Mouse (Mus musculus) MEL (cell line): ENCODE results near the gene Zscan21. TPM values are rescaled to one million over a fixed set of nuclear protein-coding genes. Genes with fewer than 3 reads are reported as not detected.

Experiments
- DNase-seq: peaks from one replicate; pipeline ENCODE4 v3.0.0; 2011; ENCODE audit warnings: low read depth, low spot score
- H3K27ac ChIP-seq: 2 replicates; pipeline ENCODE4 v1.5.1; 2012; ENCODE audit warnings: low read depth, mild to moderate bottlenecking, control low read depth, low read length, moderate library complexity; ENCODE audit not compliant: control insufficient read depth
- H3K27me3 ChIP-seq, 2 experiments: fragments of 150-350 bp in 1 of 2; sonication (generic) in 1 of 2; 2 replicates each; pipeline ENCODE4 v1.6.1; 2012; ENCODE audit warnings: low read length in 2 of 2, mild to moderate bottlenecking in 2 of 2, improper control_type of control experiment in 1 of 2, moderate library complexity in 1 of 2; ENCODE audit not compliant: insufficient read depth in 2 of 2, control insufficient read depth in 1 of 2
- H3K36me3 ChIP-seq, 2 experiments: 2 replicates each; pipeline ENCODE4 v1.6.1; 2012 to 2014; ENCODE audit warnings: low read length in 2 of 2, improper control_type of control experiment in 1 of 2, inconsistent platforms in 1 of 2, mild to moderate bottlenecking in 1 of 2; ENCODE audit not compliant: insufficient read depth in 2 of 2, control insufficient read depth in 1 of 2
- H3K4me1 ChIP-seq, 2 experiments: fragments of 150-350 bp in 1 of 2; sonication (generic) in 1 of 2; 2 replicates each; pipeline ENCODE4 v1.6.1; 2012; ENCODE audit warnings: low read length in 2 of 2, improper control_type of control experiment in 1 of 2, mild to moderate bottlenecking in 1 of 2; ENCODE audit not compliant: insufficient read depth in 2 of 2, control insufficient read depth in 1 of 2
- H3K4me3 ChIP-seq, 2 experiments: fragments of 150-350 bp in 1 of 2; sonication (generic) in 1 of 2; 2 replicates each; pipeline ENCODE4 v1.5.1; 2012; ENCODE audit warnings: low read depth in 2 of 2, low read length in 2 of 2, mild to moderate bottlenecking in 2 of 2, moderate library complexity in 2 of 2, control low read depth in 1 of 2, improper control_type of control experiment in 1 of 2; ENCODE audit not compliant: control insufficient read depth in 1 of 2, insufficient read depth in 1 of 2
- H3K79me2 ChIP-seq: 2 replicates; pipeline ENCODE4 v1.6.1; 2012; ENCODE audit warnings: mild to moderate bottlenecking, low read length, moderate library complexity; ENCODE audit not compliant: control insufficient read depth, poor library complexity, insufficient read depth
- H3K9ac ChIP-seq: 2 replicates; pipeline ENCODE4 v1.6.1; 2012; ENCODE audit warnings: low read depth, mild to moderate bottlenecking, control low read depth, low read length, moderate library complexity; ENCODE audit not compliant: control insufficient read depth, poor library complexity, severe bottlenecking
- H3K9me3 ChIP-seq: fragments of 150-350 bp; sonication (generic); replicated peaks from 2 replicates; pipeline ENCODE4 v1.6.1; 2012; ENCODE audit warnings: mild to moderate bottlenecking, low read length, improper control_type of control experiment, moderate library complexity; ENCODE audit not compliant: insufficient read depth
- BHLHE40 ChIP-seq: IDR thresholded peaks from 2 replicates; pipeline ENCODE4 v1.6.1; 2012; ENCODE audit warnings: low read depth, mild to moderate bottlenecking, inconsistent platforms, low read length, improper control_type of control experiment, borderline replicate concordance
- CHD2 ChIP-seq: IDR thresholded peaks from 2 replicates; pipeline ENCODE4 v1.6.1; 2011; ENCODE audit warnings: low read length, improper control_type of control experiment
- CTCF ChIP-seq, 3 experiments: IDR thresholded peaks in 2 of 3; conservative IDR thresholded peaks in 1 of 3; 2 replicates each; pipeline ENCODE4 v1.5.1; 2011 to 2012; ENCODE audit warnings: low read length in 3 of 3, low read depth in 2 of 3, mild to moderate bottlenecking in 2 of 3, improper control_type of control experiment in 1 of 3, inconsistent platforms in 1 of 3, mixed read lengths in 1 of 3, moderate library complexity in 1 of 3; ENCODE audit not compliant: control insufficient read depth in 1 of 3, insufficient read depth in 1 of 3, poor library complexity in 1 of 3, severe bottlenecking in 1 of 3
- ELF1 ChIP-seq: IDR thresholded peaks from 2 replicates; pipeline ENCODE4 v1.6.1; 2014; ENCODE audit warnings: low read depth, mild to moderate bottlenecking, inconsistent platforms, low read length, improper control_type of control experiment, moderate library complexity
- KAT2A ChIP-seq: conservative IDR thresholded peaks from 2 replicates; pipeline ENCODE4 v1.6.1; 2012; ENCODE audit warnings: low read depth, low read length, improper control_type of control experiment, inconsistent platforms
- MAX ChIP-seq: IDR thresholded peaks from 2 replicates; pipeline ENCODE4 v1.6.1; 2011; ENCODE audit warnings: low read length, improper control_type of control experiment
- MAZ ChIP-seq: IDR thresholded peaks from 2 replicates; pipeline ENCODE4 v1.6.1; 2012; ENCODE audit warnings: low read depth, mild to moderate bottlenecking, inconsistent platforms, low read length, improper control_type of control experiment
- MYC ChIP-seq: IDR thresholded peaks from 2 replicates; pipeline ENCODE4 v1.6.1; 2011; ENCODE audit warnings: low read depth, mild to moderate bottlenecking, low read length, improper control_type of control experiment, moderate library complexity
- NRF1 ChIP-seq: IDR thresholded peaks from 2 replicates; pipeline ENCODE4 v1.6.1; 2014; ENCODE audit warnings: low read depth, mild to moderate bottlenecking, inconsistent platforms, low read length, improper control_type of control experiment, moderate library complexity; ENCODE audit not compliant: poor library complexity, insufficient read depth, severe bottlenecking
- POLR2AphosphoS5 ChIP-seq: IDR thresholded peaks from 2 replicates; pipeline ENCODE4 v1.6.1; 2012; ENCODE audit warnings: low read depth, borderline replicate concordance, mild to moderate bottlenecking, inconsistent platforms, low read length, moderate library complexity, mixed read lengths
- RAD21 ChIP-seq: IDR thresholded peaks from 2 replicates; pipeline ENCODE4 v1.6.1; 2011; ENCODE audit warnings: mild to moderate bottlenecking, low read depth, low read length, improper control_type of control experiment
- RCOR1 ChIP-seq: IDR thresholded peaks from 2 replicates; pipeline ENCODE4 v1.6.1; 2012; ENCODE audit warnings: low read depth, mild to moderate bottlenecking, inconsistent platforms, low read length, improper control_type of control experiment
- SMC3 ChIP-seq: IDR thresholded peaks from 2 replicates; pipeline ENCODE4 v1.6.1; 2011; ENCODE audit warnings: low read depth, low read length, improper control_type of control experiment
- TAL1 ChIP-seq: IDR thresholded peaks from 2 replicates; pipeline ENCODE4 v1.6.1; 2012; ENCODE audit warnings: mild to moderate bottlenecking, inconsistent platforms, low read length, moderate library complexity, mixed read lengths
- TBP ChIP-seq: IDR thresholded peaks from 2 replicates; pipeline ENCODE4 v1.8.0; 2011; ENCODE audit warnings: low read depth, low read length, improper control_type of control experiment
- ZNF384 ChIP-seq: IDR thresholded peaks from 2 replicates; pipeline ENCODE4 v1.6.1; 2012; ENCODE audit warnings: low read depth, mild to moderate bottlenecking, inconsistent platforms, low read length, improper control_type of control experiment
- polyA plus RNA-seq, 2 experiments: library from polyadenylated mRNA; stranded (reverse) in 1 of 2; unstranded in 1 of 2; fragments of >175 nt in 1 of 2; fragments of >200 nt in 1 of 2; gene quantifications; 2 replicates each; pipeline versions ENCODE4 v1.2.1 to v1.2.4; 2012; ENCODE audit warnings: low replicate concordance in 2 of 2, low read depth in 1 of 2; ENCODE audit not compliant: insufficient read length in 2 of 2, insufficient read depth in 1 of 2, missing spikeins in 1 of 2
- total RNA-seq: library from RNA; depleted of rRNA; stranded (reverse); fragments of 300-350 nt; gene quantifications from 2 replicates; pipeline ENCODE4 v1.2.3, GENCODE M21; 2012

The Zscan21 gene
- total and polyA plus RNA-seq, 3 experiments = 9.0 to 10.5 TPM; not detected in 1

DNA sequence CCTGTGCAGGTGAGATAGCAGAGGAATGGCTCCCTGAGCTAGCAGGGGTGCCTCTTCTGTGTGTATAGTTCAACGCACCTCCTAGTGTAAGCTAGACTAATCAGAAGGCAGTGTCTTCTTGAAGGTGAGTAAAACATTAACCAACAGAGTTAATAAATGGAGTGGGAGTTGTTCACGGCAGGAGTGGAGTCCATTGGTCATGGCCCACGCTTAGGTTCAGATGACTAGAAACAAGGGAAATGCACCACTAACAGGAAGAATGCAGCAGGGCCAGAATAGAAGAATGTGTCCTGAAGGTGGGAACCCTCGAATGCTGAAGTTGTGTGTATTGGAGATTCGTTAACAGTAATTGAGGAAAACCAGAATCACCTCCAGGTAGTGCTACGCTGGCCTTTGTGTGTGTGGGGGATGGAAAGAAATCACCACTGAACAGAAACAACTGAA, 27.6 kb upstream of the Zscan21 start:
- Histone ChIP-seq H3K79me2 (peaks cover 44% of the 10 kb centered on the region), H3K4me1 (peaks cover 2 to 4% of the 10 kb centered on the region in 2 experiments; a peak in 3 of 4 replicates), H3K27ac (no peak overlapping the region), H3K36me3 (peaks cover 10 to 20% of the 10 kb centered on the region in 2 experiments), H3K4me3 (no peak overlapping the region), H3K9ac (no peak overlapping the region)
- DNase-seq = no peak
- no peak for TF ChIP-seq KAT2A
- no peak for TF ChIP-seq CHD2
- no peak for TF ChIP-seq MAX
- TF ChIP-seq TAL1 = no peak
- TF ChIP-seq ZNF384 = no peak
- no peak for TF ChIP-seq BHLHE40
- TF ChIP-seq POLR2AphosphoS5 = no peak
- no peak for TF ChIP-seq NRF1
- TF ChIP-seq MAZ = no peak
- TF ChIP-seq RAD21 = no peak
- no peak for TF ChIP-seq ELF1
- TF ChIP-seq MYC = no peak
- no peak for TF ChIP-seq TBP
- TF ChIP-seq CTCF (IDR thresholded peaks at IDR 0.05 in 2 of 3, conservative IDR thresholded peaks at IDR 0.05 in 1 of 3; ENCODE audit: control insufficient read depth in 1 of 3, insufficient read depth in 1 of 3, low read depth in 2 of 3, low read length in 3 of 3, poor library complexity in 1 of 3, severe bottlenecking in 1 of 3) = no peak
- TF ChIP-seq, all 39 proteins: peak for 0
- H3K9me3 ChIP-seq = no peaks in the 10 kb centered on the region
- no peaks in the 10 kb centered on the region for H3K27me3 ChIP-seq

- TF ChIP-seq ELF1 (no peak), RCOR1 (no peak), CTCF (IDR thresholded peaks at IDR 0.05 in 2 of 3, conservative IDR thresholded peaks at IDR 0.05 in 1 of 3; ENCODE audit: control insufficient read depth in 1 of 3, insufficient read depth in 1 of 3, low read depth in 2 of 3, low read length in 3 of 3, poor library complexity in 1 of 3, severe bottlenecking in 1 of 3) (peak in 2 of 3 experiments; percentile 30 to 50; a peak in 4 of 6 replicates), SMC3 (peak; percentile 21; the same call in 1 of the 2 replicates), POLR2AphosphoS5 (no peak)
- DNase-seq = peak; percentile 37
- H3K79me2 ChIP-seq = peaks cover 40% of the 10 kb centered on the region
- peaks cover 10 to 16% of the 10 kb centered on the region in 2 experiments for H3K36me3 ChIP-seq
- H3K9ac ChIP-seq = no peak overlapping the region
- no peak overlapping the region for H3K27ac ChIP-seq
- no peaks in the 10 kb centered on the region for H3K9me3 ChIP-seq
- peaks cover 0 to 4% of the 10 kb centered on the region in 2 experiments; a peak in 2 of 4 replicates for H3K4me1 ChIP-seq
- no peaks in the 10 kb centered on the region for H3K27me3 ChIP-seq
- H3K4me3 ChIP-seq = no peak overlapping the region
These were observed 26.4 kb upstream of the Zscan21 start for GRCm38 (mm10) chr5:138090271-138090670.
